14 mouse cellular contexts compared by ENCODE assay signal in genomic region chr6:134211458-134211776, GRCm38 (mm10).
DNase-seq lines count a peak whose midpoint lies in the region; ATAC-seq and TF ChIP-seq lines count a peak whose summit lies in the region.
"Had no signal": no experiment of that assay in that cellular context is flagged by ENCODE, and none has a peak within 500 bp of the region (broad histone marks: within the 10 kb centered on the region; RNA-seq: fewer than 3 reads in every experiment).

No protein-coding gene starts in this region.

- DNase-seq in kidney, adult 2 months, result peak; percentile 45
- DNase-seq in adrenal gland, postnatal 10 days, result peak; percentile 56
- DNase-seq in brain, adult 2 months (ENCODE audit: low read depth, low spot score), result peak; percentile 45
- no peak for DNase-seq in hindbrain, embryonic 10.5 days (ENCODE audit: low spot score)
- no peak for DNase-seq in liver, embryonic 11.5 days (ENCODE audit: low spot score)
- DNase-seq in left cerebral cortex, postnatal 25 days (ENCODE audit: low spot score in 2 of 2), result no peak
- DNase-seq: forebrain, postnatal 0 days; thymus, postnatal 4 days had no signal

- 0 out of 2 replicates have a peak, but pooled peaks cover 3% of the 10 kb centered on the region for H3K4me1 ChIP-seq in kidney, adult 2 months (ENCODE audit: control insufficient read depth, insufficient read depth, low read length)
- peaks cover 15% of the 10 kb centered on the region for H3K4me1 ChIP-seq in kidney, embryonic 15.5 days
- H3K4me1 ChIP-seq in heart, embryonic 15.5 days (replicated peaks), result peaks cover 44% of the 10 kb centered on the region
- H3K4me1 ChIP-seq in hindbrain, embryonic 10.5 days (replicated peaks), result peaks cover 26% of the 10 kb centered on the region
- peaks cover 14% of the 10 kb centered on the region; the same call in 1 of the 2 replicates for H3K4me1 ChIP-seq in liver, embryonic 11.5 days (replicated peaks; ENCODE audit: control insufficient read depth, insufficient read depth, low read length)

- no peaks in the 10 kb centered on the region for H3K36me3 ChIP-seq in kidney, adult 2 months (ENCODE audit: control insufficient read depth, insufficient read depth, low read length)
- no peaks in the 10 kb centered on the region for H3K36me3 ChIP-seq in kidney, embryonic 15.5 days
- H3K36me3 ChIP-seq in heart, embryonic 15.5 days, result no peaks in the 10 kb centered on the region
- H3K36me3 ChIP-seq in hindbrain, embryonic 10.5 days, result 0 out of 2 replicates have a peak, but pooled peaks cover 2% of the 10 kb centered on the region
- H3K36me3 ChIP-seq in liver, embryonic 11.5 days (ENCODE audit: control insufficient read depth, insufficient read depth, low read length), result no peaks in the 10 kb centered on the region

- H3K27ac ChIP-seq in kidney, adult 2 months (ENCODE audit: insufficient read depth, low read depth, low read length), result no peak overlapping the region
- no peak overlapping the region for H3K27ac ChIP-seq in kidney, embryonic 15.5 days
- peak overlapping the region; percentile 71 for H3K27ac ChIP-seq in heart, embryonic 15.5 days
- H3K27ac ChIP-seq in hindbrain, embryonic 10.5 days, result no peak overlapping the region
- H3K27ac ChIP-seq in liver, embryonic 11.5 days (ENCODE audit: low read depth, low read length), result no peak overlapping the region
- H3K27ac ChIP-seq: limb, embryonic 12.5 days had no signal

- WGBS in kidney, adult 2 months, result 58% methylated on average over 9 of the region's 9 CpGs
- WGBS in kidney, embryonic 15.5 days, result 78% methylated on average over 9 of the region's 9 CpGs
- WGBS in heart, embryonic 15.5 days, result 40% methylated on average over 9 of the region's 9 CpGs
- WGBS in hindbrain, embryonic 10.5 days, result 86% methylated on average over 9 of the region's 9 CpGs
- 83% methylated on average over 9 of the region's 9 CpGs for WGBS in liver, embryonic 11.5 days

- intact Hi-C loops in left cerebral cortex, postnatal 25 days (cut with DNase I), result no loop called here

- no peak for TF ChIP-seq CTCF in kidney, adult 2 months (conservative IDR thresholded peaks at IDR 0.05; ENCODE audit: insufficient read depth, insufficient read length, low read depth, low read length)

- H3K4me2 ChIP-seq in kidney, embryonic 15.5 days, result no peak overlapping the region
- H3K4me2 ChIP-seq in heart, embryonic 15.5 days, result peak overlapping the region; percentile 27
- no peak overlapping the region for H3K4me2 ChIP-seq in liver, embryonic 11.5 days
- H3K4me2 ChIP-seq: limb, embryonic 12.5 days; midbrain, embryonic 11.5 days had no signal

- TF ChIP-seq POLR2A in kidney, adult 2 months (IDR thresholded peaks at IDR 0.05; ENCODE audit: low read depth, low read length), result no peak

- H3K27me3 ChIP-seq in kidney, adult 2 months (replicated peaks; ENCODE audit: control insufficient read depth, insufficient read depth, low read length), result no peaks in the 10 kb centered on the region
- no peaks in the 10 kb centered on the region for H3K27me3 ChIP-seq in kidney, embryonic 15.5 days
- no peaks in the 10 kb centered on the region for H3K27me3 ChIP-seq in heart, embryonic 15.5 days
- H3K27me3 ChIP-seq in hindbrain, embryonic 10.5 days (ENCODE audit: insufficient read depth, poor library complexity, severe bottlenecking), result no peaks in the 10 kb centered on the region
- H3K27me3 ChIP-seq in liver, embryonic 11.5 days (replicated peaks; ENCODE audit: control insufficient read depth, insufficient read depth, low read length), result no peaks in the 10 kb centered on the region
- H3K27me3 ChIP-seq: limb, embryonic 12.5 days had no signal

- H3K9me3 ChIP-seq in kidney, embryonic 15.5 days (replicated peaks), result no peaks in the 10 kb centered on the region
- no peaks in the 10 kb centered on the region for H3K9me3 ChIP-seq in heart, embryonic 15.5 days (replicated peaks)
- no peaks in the 10 kb centered on the region for H3K9me3 ChIP-seq in hindbrain, embryonic 10.5 days
- no peaks in the 10 kb centered on the region for H3K9me3 ChIP-seq in liver, embryonic 11.5 days (ENCODE audit: control insufficient read depth, low read length)
- H3K9me3 ChIP-seq: limb, embryonic 12.5 days had no signal

- no peak for ATAC-seq in kidney, embryonic 15.5 days (replicated peaks; ENCODE audit: low FRiP score)
- ATAC-seq in heart, embryonic 15.5 days (replicated peaks; ENCODE audit: insufficient number of reproducible peaks, insufficient read depth, low FRiP score, low read depth), result no peak; the same call in 1 of the 2 replicates
- ATAC-seq in liver, embryonic 11.5 days (replicated peaks; ENCODE audit: low FRiP score), result no peak
- ATAC-seq: CD4-positive, CD25-positive, alpha-beta regulatory T cell, adult 4 months; forebrain, postnatal 0 days; intestine, embryonic 16.5 days had no signal

- H3K9ac ChIP-seq in kidney, embryonic 15.5 days, result no peak overlapping the region
- H3K9ac ChIP-seq in heart, embryonic 15.5 days, result peak overlapping the region; percentile 10; the same call in 1 of the 2 replicates
- H3K9ac ChIP-seq in liver, embryonic 11.5 days (ENCODE audit: low read depth, low read length), result no peak overlapping the region
- H3K9ac ChIP-seq: forebrain, postnatal 0 days; limb, embryonic 12.5 days had no signal

- H3K4me3 ChIP-seq in kidney, adult 2 months (ENCODE audit: insufficient read depth, low read depth, low read length), result no peak overlapping the region
- no peak overlapping the region for H3K4me3 ChIP-seq in kidney, embryonic 15.5 days (replicated peaks)
- no peak overlapping the region for H3K4me3 ChIP-seq in heart, embryonic 15.5 days
- no peak overlapping the region for H3K4me3 ChIP-seq in hindbrain, embryonic 10.5 days
- H3K4me3 ChIP-seq in liver, embryonic 11.5 days (ENCODE audit: low read depth, low read length), result no peak overlapping the region
- H3K4me3 ChIP-seq: limb, embryonic 12.5 days had no signal

Comparison
In these comparisons a context has a peak if more than half of its experiments do, and no peak if none do; other contexts are left out.
1. DNase-seq: peak in kidney, adult 2 months (single experiment), adrenal gland, postnatal 10 days (single experiment) and brain, adult 2 months (single experiment); none in hindbrain, embryonic 10.5 days (single experiment), liver, embryonic 11.5 days (single experiment) and left cerebral cortex, postnatal 25 days (0 of 2).